Mouse (Mus musculus) C2C12 (cell line): ENCODE data around the gene Suclg2.

Experiments
- CTCF ChIP-seq: IDR thresholded peaks from one replicate; pipeline ENCODE4 v1.5.1; 2011; ENCODE audit not compliant: control insufficient read depth, insufficient read depth, insufficient read length
- USF1 ChIP-seq: IDR thresholded peaks from one replicate; pipeline ENCODE4 v1.6.1; 2011; ENCODE audit warnings: low read depth, mild to moderate bottlenecking, control low read depth, moderate library complexity

DNA sequence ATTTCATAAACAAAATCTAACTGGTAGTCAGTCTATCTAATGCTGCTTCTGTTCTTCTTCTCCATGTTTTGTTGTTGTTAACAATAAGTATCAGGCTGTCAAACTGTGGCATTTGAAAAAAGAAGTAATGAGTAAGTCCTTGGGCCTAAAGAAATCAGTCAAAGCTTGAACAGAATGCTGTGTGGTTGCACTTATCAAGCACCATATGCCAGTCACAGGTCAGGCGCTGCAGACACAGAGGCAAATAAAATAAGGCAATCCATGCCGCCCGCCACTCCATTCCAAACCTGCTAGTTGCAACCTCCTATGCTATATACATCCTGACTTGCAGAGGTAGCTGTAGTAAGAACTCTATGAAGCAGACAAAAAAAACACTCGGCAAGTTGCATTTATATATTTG is 100.2 kb downstream of the Suclg2 start:
- TF ChIP-seq CTCF (no peak), USF1 (no peak)
